Mouse (Mus musculus): ENCODE measurements around the gene Tbcc. TPM values are rescaled to one million over a fixed set of nuclear protein-coding genes. Genes with fewer than 3 reads are reported as not detected.
"Not testable (repeated sequence)": the region's sequence is repeated elsewhere in the genome, so short reads cannot be mapped to it uniquely, and the experiment has no call there.

Gene Tbcc
- 17.2 and 19.6 TPM in 2 replicates for polyA plus RNA-seq (2012; rRNA removed)

DNA sequence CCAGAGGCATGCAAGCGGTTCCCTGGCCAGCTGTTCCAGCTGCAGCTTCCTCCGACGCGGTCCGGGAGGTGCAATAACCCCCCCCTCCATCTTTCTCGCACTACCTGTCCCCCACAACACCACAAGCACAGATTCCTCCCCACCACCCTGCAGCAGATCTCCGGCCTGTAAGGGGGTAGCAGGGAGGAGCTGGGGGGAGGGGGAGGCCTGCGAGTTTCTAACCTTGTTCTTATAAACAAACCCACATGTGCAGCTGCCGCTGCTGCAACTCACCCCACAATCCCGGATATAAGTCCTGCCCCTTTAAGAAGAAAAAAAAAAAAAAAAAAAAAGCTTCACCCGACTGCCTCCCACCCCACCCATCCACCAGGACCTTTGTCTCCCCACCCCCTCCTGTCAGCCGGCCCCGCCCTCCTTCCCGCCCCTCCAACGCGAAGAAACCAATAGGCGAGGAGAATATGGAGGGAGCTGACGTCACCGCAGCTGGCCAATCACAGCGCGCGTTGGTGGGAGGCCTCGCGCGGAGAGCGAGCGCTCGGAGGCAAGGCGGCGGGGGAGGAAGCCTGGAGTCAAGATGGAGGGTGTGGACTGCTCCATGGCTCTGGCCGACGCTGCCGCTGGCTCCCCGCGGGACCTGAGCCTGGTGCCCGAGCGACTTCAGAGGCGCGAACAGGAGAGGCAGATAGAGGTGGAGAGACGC, at the start of gene Tbcc:
Gene Tbcc (plus strand): TSS at position 569 of the 700 bp plus-strand sequence.
- Histone ChIP-seq H3K27ac (ENCODE audit: insufficient read depth, low read depth, low read length) (peak within 1 kb of the TSS; percentile 98), H3K4me3 (ENCODE audit: insufficient read depth, low read depth, low read length) (peak within 1 kb of the TSS; percentile 98), H3K4me1 (ENCODE audit: control insufficient read depth, insufficient read depth, low read length) (peaks cover 13% of the 10 kb centered on the region), H3K27me3 (replicated peaks; ENCODE audit: control insufficient read depth, insufficient read depth, low read length) (no peaks in the 10 kb centered on the region), H3K36me3 (ENCODE audit: control insufficient read depth, insufficient read depth, low read length) (no peaks in the 10 kb centered on the region)
- DNase-seq, result peak; percentile 98
- WGBS, result under 1% methylated on average over 40 of the region's 40 CpGs
- no peak for TF ChIP-seq CTCF (conservative IDR thresholded peaks at IDR 0.05; ENCODE audit: insufficient read depth, insufficient read length, low read depth, low read length)
- TF ChIP-seq POLR2A (IDR thresholded peaks at IDR 0.05; ENCODE audit: low read depth, low read length), result peak; percentile 92

DNA sequence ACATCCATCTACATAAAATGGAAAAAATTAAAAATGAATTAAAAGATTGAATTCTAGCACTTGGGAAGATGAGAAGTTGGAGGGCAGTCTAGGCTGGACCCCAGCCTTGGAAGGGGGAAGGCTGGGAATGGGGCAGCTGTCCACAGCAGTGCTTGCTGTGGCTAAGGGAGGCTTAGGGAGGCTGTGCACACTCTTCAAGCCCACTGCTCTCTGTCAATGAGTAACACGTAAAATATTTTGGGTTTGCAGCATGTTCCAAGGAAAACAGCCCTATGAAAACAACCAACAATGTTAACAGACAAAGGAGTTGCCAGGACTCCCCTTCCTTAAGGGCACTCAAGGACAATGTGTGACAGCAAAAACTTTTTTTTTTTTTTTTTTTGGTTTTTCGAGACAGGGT, 47.5 kb upstream of the Tbcc start:
- WGBS, result 8% methylated on average over 2 of the region's 2 CpGs
- peak; percentile 76 for DNase-seq
- TF ChIP-seq CTCF (conservative IDR thresholded peaks at IDR 0.05; ENCODE audit: insufficient read depth, insufficient read length, low read depth, low read length) (no peak), POLR2A (IDR thresholded peaks at IDR 0.05; ENCODE audit: low read depth, low read length) (no peak)
- peak overlapping the region; percentile 46; the same call in 1 of the 2 replicates for H3K27ac ChIP-seq (ENCODE audit: insufficient read depth, low read depth, low read length)
- peaks cover 12% of the 10 kb centered on the region for H3K4me1 ChIP-seq (ENCODE audit: control insufficient read depth, insufficient read depth, low read length)
- no peaks in the 10 kb centered on the region for H3K27me3 ChIP-seq (replicated peaks; ENCODE audit: control insufficient read depth, insufficient read depth, low read length)
- no peaks in the 10 kb centered on the region for H3K36me3 ChIP-seq (ENCODE audit: control insufficient read depth, insufficient read depth, low read length)
- H3K4me3 ChIP-seq (ENCODE audit: insufficient read depth, low read depth, low read length), result no peak overlapping the region

DNA sequence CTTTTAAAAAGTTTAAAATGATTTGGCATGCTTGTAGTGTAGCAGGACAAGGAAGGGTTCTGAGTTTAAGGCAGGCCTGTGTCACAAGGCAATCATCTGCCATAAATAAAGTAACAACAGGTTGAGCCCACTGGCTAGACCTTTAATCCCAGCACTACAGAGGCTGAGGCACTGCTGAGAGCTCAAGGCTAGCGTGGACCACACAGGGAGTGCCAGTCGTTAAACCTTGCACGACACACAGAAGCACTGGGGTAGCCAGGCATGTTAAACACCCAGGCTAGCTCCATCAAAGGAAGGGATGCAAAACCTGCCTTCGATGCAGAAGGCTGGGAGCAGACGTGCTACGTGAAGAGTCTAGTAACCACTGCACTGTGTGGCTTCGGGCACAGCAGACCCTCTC, 46.8 kb upstream of the Tbcc start:
- H3K27me3 ChIP-seq (replicated peaks; ENCODE audit: control insufficient read depth, insufficient read depth, low read length), result no peaks in the 10 kb centered on the region

DNA sequence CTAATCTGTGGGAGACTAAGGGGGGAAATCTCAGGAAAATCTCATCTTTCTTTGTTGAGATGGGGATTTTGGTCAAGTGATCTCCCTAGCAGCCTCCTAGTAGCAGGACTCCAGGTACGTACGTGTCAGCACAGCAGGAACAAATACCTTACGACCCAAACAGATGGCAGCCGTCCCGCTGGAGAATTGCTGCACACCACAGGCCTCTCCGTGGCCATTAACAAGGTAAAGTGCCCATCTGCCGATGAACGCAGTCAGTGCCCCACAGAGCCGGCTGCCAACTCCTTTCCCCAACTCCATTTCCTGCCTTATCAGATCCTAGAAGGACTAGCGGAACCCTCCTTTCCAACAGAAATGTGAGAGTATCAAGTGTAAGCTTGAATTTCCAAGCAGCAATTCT, 45.7 kb upstream of the Tbcc start:
- no peak for TF ChIP-seq POLR2A (IDR thresholded peaks at IDR 0.05; ENCODE audit: low read depth, low read length)
- TF ChIP-seq CTCF (conservative IDR thresholded peaks at IDR 0.05; ENCODE audit: insufficient read depth, insufficient read length, low read depth, low read length), result no peak
- no peak for DNase-seq
- Histone ChIP-seq H3K4me1 (ENCODE audit: control insufficient read depth, insufficient read depth, low read length) (peaks cover 8% of the 10 kb centered on the region; the same call in 1 of the 2 replicates), H3K27me3 (replicated peaks; ENCODE audit: control insufficient read depth, insufficient read depth, low read length) (no peaks in the 10 kb centered on the region), H3K27ac (ENCODE audit: insufficient read depth, low read depth, low read length) (no peak overlapping the region), H3K4me3 (ENCODE audit: insufficient read depth, low read depth, low read length) (no peak overlapping the region), H3K36me3 (ENCODE audit: control insufficient read depth, insufficient read depth, low read length) (no peaks in the 10 kb centered on the region)
- 62% methylated on average over 10 of the region's 10 CpGs for WGBS

More for the DNA sequence above, 46.8 kb upstream of the Tbcc start:
- Histone ChIP-seq H3K4me1 (ENCODE audit: control insufficient read depth, insufficient read depth, low read length) (peaks cover 8% of the 10 kb centered on the region), H3K36me3 (ENCODE audit: control insufficient read depth, insufficient read depth, low read length) (no peaks in the 10 kb centered on the region), H3K4me3 (ENCODE audit: insufficient read depth, low read depth, low read length) (no peak overlapping the region), H3K27ac (ENCODE audit: insufficient read depth, low read depth, low read length) (peak overlapping the region; percentile 2; the same call in 1 of the 2 replicates)
- WGBS, result 47% methylated on average over 7 of the region's 7 CpGs
- peak; percentile 48 for DNase-seq
- TF ChIP-seq CTCF (conservative IDR thresholded peaks at IDR 0.05; ENCODE audit: insufficient read depth, insufficient read length, low read depth, low read length) (no peak), POLR2A (IDR thresholded peaks at IDR 0.05; ENCODE audit: low read depth, low read length) (no peak)

DNA sequence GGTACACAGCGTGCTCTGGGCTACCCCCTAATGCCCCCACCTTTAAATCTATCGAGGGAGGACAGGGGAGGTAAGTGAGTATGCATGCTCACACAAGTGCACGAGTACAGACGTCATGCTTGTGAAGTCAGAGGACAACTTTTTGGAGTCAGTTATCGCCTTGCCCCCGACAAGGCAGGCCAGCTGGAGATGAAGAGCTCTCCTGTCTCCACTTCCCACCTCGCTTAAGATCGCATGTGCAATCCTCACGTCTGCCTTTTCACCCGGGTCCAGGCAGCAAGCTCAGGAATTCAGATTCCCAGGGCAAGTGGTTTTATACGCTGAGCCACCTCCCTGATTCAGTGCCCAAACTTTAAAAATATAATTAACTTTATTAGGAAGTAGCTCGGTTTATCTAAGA, 45.2 kb upstream of the Tbcc start:
- H3K4me1 ChIP-seq (ENCODE audit: control insufficient read depth, insufficient read depth, low read length), result peaks cover 8% of the 10 kb centered on the region; the same call in 1 of the 2 replicates
- no peaks in the 10 kb centered on the region for H3K27me3 ChIP-seq (replicated peaks; ENCODE audit: control insufficient read depth, insufficient read depth, low read length)
- DNase-seq, result no peak
- no peaks in the 10 kb centered on the region for H3K36me3 ChIP-seq (ENCODE audit: control insufficient read depth, insufficient read depth, low read length)
- 71% methylated on average over 12 of the region's 12 CpGs for WGBS
- H3K27ac ChIP-seq (ENCODE audit: insufficient read depth, low read depth, low read length), result no peak overlapping the region
- TF ChIP-seq POLR2A (IDR thresholded peaks at IDR 0.05; ENCODE audit: low read depth, low read length), result no peak
- no peak for TF ChIP-seq CTCF (conservative IDR thresholded peaks at IDR 0.05; ENCODE audit: insufficient read depth, insufficient read length, low read depth, low read length)
- H3K4me3 ChIP-seq (ENCODE audit: insufficient read depth, low read depth, low read length), result no peak overlapping the region

DNA sequence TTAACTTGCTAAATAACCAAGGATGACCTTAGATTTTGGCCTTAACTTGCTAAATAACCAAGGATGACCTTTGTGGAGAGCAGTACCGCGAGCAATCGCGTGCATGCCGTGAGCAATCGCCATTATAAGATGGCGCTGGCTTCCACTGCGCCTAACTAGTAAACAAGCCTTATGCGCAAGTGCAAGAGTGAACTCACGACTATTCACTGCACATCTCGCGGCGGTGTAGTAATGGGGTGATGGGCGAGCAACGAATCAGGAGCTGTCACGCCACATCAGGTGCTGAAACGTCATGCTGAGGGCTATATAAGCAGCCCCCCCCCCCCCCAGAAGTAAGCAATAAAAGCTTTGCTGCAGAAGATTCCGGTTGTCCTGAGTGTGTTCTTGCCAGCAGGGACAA, 43.9 kb upstream of the Tbcc start:
- WGBS, result 92% methylated on average over 18 of the region's 18 CpGs
- H3K27me3 ChIP-seq (replicated peaks; ENCODE audit: control insufficient read depth, insufficient read depth, low read length); H3K4me1 ChIP-seq (ENCODE audit: control insufficient read depth, insufficient read depth, low read length): not testable (repeated sequence)

DNA sequence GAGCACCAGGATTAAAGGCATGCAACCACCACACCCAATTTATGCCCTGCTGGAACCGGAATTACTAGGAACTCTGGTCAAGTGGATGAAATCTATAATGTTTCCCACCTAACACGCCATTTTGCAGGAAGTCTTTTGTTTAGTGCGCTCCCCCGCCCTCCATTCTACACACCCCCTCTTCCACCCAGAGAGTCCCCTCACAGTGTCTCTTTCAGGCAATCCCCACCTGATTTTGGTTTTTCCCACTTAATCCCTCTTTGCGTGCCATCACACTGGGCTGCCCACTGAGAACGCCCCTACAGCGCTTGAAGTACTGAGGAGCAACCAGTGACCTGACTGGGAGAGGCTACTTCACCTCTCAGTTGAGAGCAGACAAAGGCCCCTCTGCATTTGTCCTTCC, 43.3 kb upstream of the Tbcc start:
- TF ChIP-seq POLR2A (IDR thresholded peaks at IDR 0.05; ENCODE audit: low read depth, low read length) (no peak), CTCF (conservative IDR thresholded peaks at IDR 0.05; ENCODE audit: insufficient read depth, insufficient read length, low read depth, low read length) (no peak)
- WGBS, result 93% methylated on average over 7 of the region's 7 CpGs
- Histone ChIP-seq H3K27ac (ENCODE audit: insufficient read depth, low read depth, low read length) (no peak overlapping the region), H3K36me3 (ENCODE audit: control insufficient read depth, insufficient read depth, low read length) (no peaks in the 10 kb centered on the region), H3K4me1 (ENCODE audit: control insufficient read depth, insufficient read depth, low read length) (peaks cover 11% of the 10 kb centered on the region; the same call in 1 of the 2 replicates), H3K4me3 (ENCODE audit: insufficient read depth, low read depth, low read length) (no peak overlapping the region), H3K27me3 (replicated peaks; ENCODE audit: control insufficient read depth, insufficient read depth, low read length) (no peaks in the 10 kb centered on the region)
- no peak for DNase-seq

More for the DNA sequence above, 43.9 kb upstream of the Tbcc start:
- H3K27ac ChIP-seq (ENCODE audit: insufficient read depth, low read depth, low read length); H3K36me3 ChIP-seq (ENCODE audit: control insufficient read depth, insufficient read depth, low read length); H3K4me3 ChIP-seq (ENCODE audit: insufficient read depth, low read depth, low read length); DNase-seq: not testable (repeated sequence)
